20 mouse cellular contexts compared by ENCODE assay signal in the genomic region with DNA sequence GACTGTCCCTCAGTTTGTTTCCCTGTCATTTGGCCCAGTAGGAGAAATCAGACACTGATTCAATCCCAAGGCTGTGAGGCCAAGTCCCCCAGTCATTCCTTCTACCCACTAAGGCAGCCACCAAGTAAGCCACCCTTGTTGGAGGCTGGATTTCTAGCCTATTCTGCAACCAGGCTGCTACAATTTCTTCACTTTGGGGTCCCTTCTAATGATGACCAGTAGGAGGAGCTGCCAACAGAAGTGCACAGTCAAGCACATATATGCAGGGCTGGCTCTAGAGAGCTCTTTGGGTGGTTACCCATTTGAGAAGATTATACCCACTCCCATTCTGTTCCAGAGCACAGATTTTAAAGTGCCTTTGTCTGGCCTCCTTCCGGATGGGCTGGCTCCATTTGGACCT. TPM values are rescaled to one million over a fixed set of nuclear protein-coding genes. Genes with fewer than 3 reads are reported as not detected.
A peak's percentile ranks its signal among the peaks of the same experiment; 100 is the strongest.
DNase-seq lines count a peak whose midpoint lies in the region; ATAC-seq and TF ChIP-seq lines count a peak whose summit lies in the region.
"Had no signal": no experiment of that assay in that cellular context is flagged by ENCODE, and none has a peak within 500 bp of the region (broad histone marks: within the 10 kb centered on the region; RNA-seq: fewer than 3 reads in every experiment).

No protein-coding gene starts in this region.

- 85% methylated on average over 1 of the region's 1 CpGs for WGBS in forebrain, postnatal 0 days
- WGBS in forebrain, embryonic 15.5 days: 48% methylated on average over 1 of the region's 1 CpGs
- 54% methylated on average over 1 of the region's 1 CpGs for WGBS in liver, embryonic 14.5 days (ENCODE audit: insufficient replicate concordance)
- 71% methylated on average over 1 of the region's 1 CpGs for WGBS in liver, embryonic 11.5 days

- no peak for DNase-seq in forebrain, postnatal 0 days
- no peak for DNase-seq in liver, embryonic 14.5 days (ENCODE audit: low read depth in 3 of 3, low spot score in 3 of 3)
- no peak for DNase-seq in liver, embryonic 11.5 days (ENCODE audit: low spot score)
- DNase-seq in MEL (ENCODE audit: low read depth, low spot score): peak; percentile 31
- no peak for DNase-seq in cerebellum, postnatal 10 days
- DNase-seq in right cerebral cortex, postnatal 25 days: no peak
- DNase-seq: B cell, adult 2 months; cerebellum, adult 9-11 months; heart, postnatal 14 days; kidney, postnatal 4 days; liver, embryonic 13.5 days had no signal

- H3K27ac ChIP-seq in forebrain, postnatal 0 days (ENCODE audit: low read depth, low read length): no peak overlapping the region
- H3K27ac ChIP-seq in forebrain, embryonic 15.5 days (replicated peaks): no peak overlapping the region
- no peak overlapping the region for H3K27ac ChIP-seq in liver, embryonic 14.5 days
- H3K27ac ChIP-seq in liver, embryonic 11.5 days (ENCODE audit: low read depth, low read length): no peak overlapping the region
- no peak overlapping the region for H3K27ac ChIP-seq in MEL (ENCODE audit: control insufficient read depth, low read depth, low read length)
- H3K27ac ChIP-seq: left cerebral cortex, adult 2 months; liver, embryonic 13.5 days; neural tube, embryonic 13.5 days had no signal

- H3K9me3 ChIP-seq in forebrain, postnatal 0 days (ENCODE audit: low read length): no peaks in the 10 kb centered on the region
- no peaks in the 10 kb centered on the region for H3K9me3 ChIP-seq in forebrain, embryonic 15.5 days
- no peaks in the 10 kb centered on the region for H3K9me3 ChIP-seq in liver, embryonic 14.5 days (ENCODE audit: control insufficient read depth, low read length)
- no peaks in the 10 kb centered on the region for H3K9me3 ChIP-seq in liver, embryonic 11.5 days (ENCODE audit: control insufficient read depth, low read length)
- H3K9me3 ChIP-seq in MEL (replicated peaks; ENCODE audit: insufficient read depth, low read length): no peaks in the 10 kb centered on the region
- H3K9me3 ChIP-seq: liver, embryonic 13.5 days; neural tube, embryonic 13.5 days had no signal

- no peak overlapping the region for H3K4me3 ChIP-seq in forebrain, postnatal 0 days (ENCODE audit: low read depth, low read length)
- no peak overlapping the region for H3K4me3 ChIP-seq in forebrain, embryonic 15.5 days
- no peak overlapping the region for H3K4me3 ChIP-seq in liver, embryonic 14.5 days (ENCODE audit: insufficient read depth in 1 of 2, low read depth in 2 of 2, low read length in 2 of 2)
- H3K4me3 ChIP-seq in liver, embryonic 11.5 days (ENCODE audit: low read depth, low read length): no peak overlapping the region
- no peak overlapping the region for H3K4me3 ChIP-seq in MEL (ENCODE audit: control insufficient read depth in 1 of 2, insufficient read depth in 1 of 2, low read depth in 2 of 2, low read length in 2 of 2)
- H3K4me3 ChIP-seq: left cerebral cortex, adult 2 months; liver, embryonic 13.5 days; neural tube, embryonic 13.5 days had no signal

- no peak for TF ChIP-seq POLR2A in MEL (IDR thresholded peaks at IDR 0.05; ENCODE audit: control insufficient read depth in 1 of 2, insufficient read depth in 1 of 2, low read depth in 1 of 2, low read length in 2 of 2, poor library complexity in 1 of 2)

- no peaks in the 10 kb centered on the region for H3K27me3 ChIP-seq in forebrain, postnatal 0 days (ENCODE audit: insufficient read depth, low read length)
- no peaks in the 10 kb centered on the region for H3K27me3 ChIP-seq in forebrain, embryonic 15.5 days
- H3K27me3 ChIP-seq in liver, embryonic 14.5 days (ENCODE audit: control insufficient read depth, insufficient read depth, low read length): no peaks in the 10 kb centered on the region
- H3K27me3 ChIP-seq in liver, embryonic 11.5 days (replicated peaks; ENCODE audit: control insufficient read depth, insufficient read depth, low read length): no peaks in the 10 kb centered on the region
- H3K27me3 ChIP-seq in MEL (ENCODE audit: control insufficient read depth in 1 of 2, insufficient read depth in 2 of 2, low read length in 2 of 2): peaks cover 0 to 4% of the 10 kb centered on the region in 2 experiments; a peak in 3 of 4 replicates
- H3K27me3 ChIP-seq: liver, embryonic 13.5 days; neural tube, embryonic 13.5 days had no signal

- peak; percentile 13 for TF ChIP-seq RAD21 in MEL (IDR thresholded peaks at IDR 0.05; ENCODE audit: low read depth, low read length)

- ATAC-seq in forebrain, postnatal 0 days: no peak
- ATAC-seq in forebrain, embryonic 15.5 days (replicated peaks): no peak
- ATAC-seq in liver, embryonic 14.5 days (ENCODE audit: insufficient read depth): no peak
- ATAC-seq in liver, embryonic 11.5 days (replicated peaks; ENCODE audit: low FRiP score): no peak
- ATAC-seq in hematopoietic stem cell, adult 5-6 weeks (replicated peaks in 1 of 2; ENCODE audit: insufficient read depth in 1 of 2, low FRiP score in 2 of 2, low TSS enrichment in 1 of 2, low read depth in 1 of 2, poor library complexity in 2 of 2, severe bottlenecking in 2 of 2): peak; percentile 45 to 46; a peak in 1 of 4 replicates
- ATAC-seq: intestine, embryonic 16.5 days had no signal

- H3K4me1 ChIP-seq in forebrain, postnatal 0 days (ENCODE audit: insufficient read depth): no peaks in the 10 kb centered on the region
- H3K4me1 ChIP-seq in forebrain, embryonic 15.5 days: no peaks in the 10 kb centered on the region
- H3K4me1 ChIP-seq in liver, embryonic 14.5 days (replicated peaks; ENCODE audit: control insufficient read depth in 2 of 2, insufficient read depth in 2 of 2, low read length in 1 of 2): no peaks in the 10 kb centered on the region
- no peaks in the 10 kb centered on the region for H3K4me1 ChIP-seq in liver, embryonic 11.5 days (replicated peaks; ENCODE audit: control insufficient read depth, insufficient read depth, low read length)
- no peaks in the 10 kb centered on the region for H3K4me1 ChIP-seq in MEL (ENCODE audit: control insufficient read depth in 1 of 2, insufficient read depth in 2 of 2, low read length in 2 of 2)
- H3K4me1 ChIP-seq: liver, embryonic 13.5 days; neural tube, embryonic 13.5 days had no signal

- no peak for TF ChIP-seq EP300 in liver, embryonic 14.5 days (IDR thresholded peaks at IDR 0.05; ENCODE audit: low read depth)
- no peak for TF ChIP-seq EP300 in MEL (IDR thresholded peaks at IDR 0.05; ENCODE audit: low read depth in 1 of 2, low read length in 2 of 2)

- no peaks in the 10 kb centered on the region for H3K36me3 ChIP-seq in forebrain, postnatal 0 days (ENCODE audit: insufficient read depth)
- H3K36me3 ChIP-seq in forebrain, embryonic 15.5 days: no peaks in the 10 kb centered on the region
- no peaks in the 10 kb centered on the region for H3K36me3 ChIP-seq in liver, embryonic 14.5 days (replicated peaks; ENCODE audit: control insufficient read depth, insufficient read depth, low read depth)
- H3K36me3 ChIP-seq in liver, embryonic 11.5 days (ENCODE audit: control insufficient read depth, insufficient read depth, low read length): no peaks in the 10 kb centered on the region
- no peaks in the 10 kb centered on the region for H3K36me3 ChIP-seq in MEL (ENCODE audit: control insufficient read depth in 1 of 2, insufficient read depth in 2 of 2, low read length in 2 of 2)
- H3K36me3 ChIP-seq: liver, embryonic 13.5 days; neural tube, embryonic 13.5 days had no signal

- H3K79me2 ChIP-seq in MEL (ENCODE audit: control insufficient read depth, insufficient read depth, low read length, poor library complexity): no peaks in the 10 kb centered on the region

- TF ChIP-seq CTCF in forebrain, postnatal 0 days (IDR thresholded peaks at IDR 0.05; ENCODE audit: low read depth): peak; percentile 12; the same call in 1 of the 2 replicates
- peak; percentile 25; the same call in 1 of the 2 replicates for TF ChIP-seq CTCF in liver, embryonic 14.5 days (IDR thresholded peaks at IDR 0.05; ENCODE audit: low read depth)
- TF ChIP-seq CTCF in MEL (IDR thresholded peaks at IDR 0.05 in 2 of 3, conservative IDR thresholded peaks at IDR 0.05 in 1 of 3; ENCODE audit: control insufficient read depth in 1 of 3, insufficient read depth in 1 of 3, low read depth in 2 of 3, low read length in 3 of 3, poor library complexity in 1 of 3, severe bottlenecking in 1 of 3): peak in 2 of 3 experiments; percentile 6 to 45; a peak in 3 of 6 replicates

- no peak overlapping the region for H3K4me2 ChIP-seq in forebrain, postnatal 0 days (ENCODE audit: low read depth)
- no peak overlapping the region for H3K4me2 ChIP-seq in forebrain, embryonic 15.5 days (replicated peaks)
- no peak overlapping the region for H3K4me2 ChIP-seq in liver, embryonic 14.5 days (ENCODE audit: low read depth)
- H3K4me2 ChIP-seq in liver, embryonic 11.5 days: no peak overlapping the region
- H3K4me2 ChIP-seq: liver, embryonic 13.5 days; neural tube, embryonic 13.5 days had no signal

- H3K9ac ChIP-seq in forebrain, postnatal 0 days: no peak overlapping the region
- no peak overlapping the region for H3K9ac ChIP-seq in forebrain, embryonic 15.5 days (replicated peaks)
- no peak overlapping the region for H3K9ac ChIP-seq in liver, embryonic 14.5 days (replicated peaks)
- H3K9ac ChIP-seq in liver, embryonic 11.5 days (ENCODE audit: low read depth, low read length): no peak overlapping the region
- H3K9ac ChIP-seq in MEL (ENCODE audit: control insufficient read depth, low read depth, low read length, poor library complexity, severe bottlenecking): no peak overlapping the region
- H3K9ac ChIP-seq: liver, embryonic 13.5 days; neural tube, embryonic 13.5 days had no signal

RNA-seq across cellular contexts. Expression of a gene that starts 41.1 kb away (rescaled TPM):
- total RNA-seq in forebrain, postnatal 0 days (2014; rRNA removed): 65.5 and 70.6 TPM in 2 replicates
- 61.9 and 65.2 TPM in 2 replicates for polyA plus RNA-seq in forebrain, postnatal 0 days (2015; fragmentation: Nextera tagmentation; extraction: Ambion mirVana)
- 69.1 and 70.7 TPM in 2 replicates for polyA plus RNA-seq in forebrain, embryonic 15.5 days (2015; fragmentation: Nextera tagmentation; extraction: Ambion mirVana)
- polyA plus RNA-seq in liver, embryonic 14.5 days (2012; rRNA removed): 3.1 and 5.0 TPM in 2 replicates
- 8.1 and 8.5 TPM in 2 replicates for polyA plus RNA-seq in liver, embryonic 14.5 days (2014; fragmentation: Nextera tagmentation; extraction: Ambion mirVana)
- 34.0 and 35.9 TPM in 2 replicates for polyA plus RNA-seq in liver, embryonic 11.5 days (2014; fragmentation: Nextera tagmentation; extraction: Ambion mirVana)
- total RNA-seq in MEL (2012; rRNA removed): 29.5 and 41.6 TPM in 2 replicates
- 10 to 100 TPM in 1 of 2 experiments, not detected in 1; 33.6 TPM for polyA plus RNA-seq in MEL (2012; ENCODE audit: insufficient read depth in 1 of 2, insufficient read length in 2 of 2, low read depth in 1 of 2, low replicate concordance in 2 of 2, missing spikeins in 1 of 2)
- 11.9 and 18.3 TPM in 2 replicates for total RNA-seq in hematopoietic stem cell, adult 5-6 weeks (2017)

RNA-seq across cellular contexts. Expression of a gene that starts 51.1 kb away (rescaled TPM):
- 0.15 and 0.52 TPM in 2 replicates for total RNA-seq in forebrain, postnatal 0 days (2014; rRNA removed)
- polyA plus RNA-seq in forebrain, postnatal 0 days (2015; fragmentation: Nextera tagmentation; extraction: Ambion mirVana): 0.05 and 0.29 TPM in 2 replicates
- 0.14 TPM in 1 of 2 replicates, not detected in the other for polyA plus RNA-seq in forebrain, embryonic 15.5 days (2015; fragmentation: Nextera tagmentation; extraction: Ambion mirVana)
- polyA plus RNA-seq in liver, embryonic 14.5 days (2012; rRNA removed): not detected in 2 replicates
- polyA plus RNA-seq in liver, embryonic 14.5 days (2014; fragmentation: Nextera tagmentation; extraction: Ambion mirVana): not detected in 2 replicates
- polyA plus RNA-seq in liver, embryonic 11.5 days (2014; fragmentation: Nextera tagmentation; extraction: Ambion mirVana): not detected in 2 replicates
- not detected in 2 replicates for total RNA-seq in MEL (2012; rRNA removed)
- polyA plus RNA-seq in MEL (2012; ENCODE audit: insufficient read depth in 1 of 2, insufficient read length in 2 of 2, low read depth in 1 of 2, low replicate concordance in 2 of 2, missing spikeins in 1 of 2): not detected
- not detected in 2 replicates for total RNA-seq in hematopoietic stem cell, adult 5-6 weeks (2017)
- total RNA-seq: adrenal gland, adult 8-10 months; heart, postnatal 14 days; megakaryocyte, adult 5-6 weeks had no signal
- polyA plus RNA-seq: intestine, embryonic 16.5 days; liver, embryonic 13.5 days; neural tube, embryonic 13.5 days; spleen, adult 2 months; urinary bladder, adult 2 months had no signal

Comparison
In these comparisons a context has a peak if more than half of its experiments do, and no peak if none do; other contexts are left out.
1. ATAC-seq: peak in hematopoietic stem cell, adult 5-6 weeks (2 of 2); none in forebrain, postnatal 0 days (single experiment), forebrain, embryonic 15.5 days (single experiment), liver, embryonic 14.5 days (single experiment) and liver, embryonic 11.5 days (single experiment).
2. Peak in every context shown above with its lines, with median percentiles within 50 percentile points of each other: CTCF ChIP-seq.